Mouse (Mus musculus) heart, embryonic 14.5 days (tissue): ENCODE data around the gene Gcn1l1. TPM values are rescaled to one million over a fixed set of nuclear protein-coding genes. Genes with fewer than 3 reads are reported as not detected.

Experiments used
- ATAC-seq: fragments of 200-750 bp; cut with Nextera tagmentation; 2 replicates; pipeline ENCODE4 v1.8.0; 2017; ENCODE audit warnings: low read depth, moderate TSS enrichment; ENCODE audit not compliant: insufficient number of reproducible peaks, insufficient read depth, low FRiP score
- H3K27ac ChIP-seq, 2 experiments: fragments of 200-500 bp in 1 of 2; fragments of 300-500 bp in 1 of 2; sonication (generic) in 1 of 2; replicated peaks in 1 of 2; 2 replicates each; pipeline ENCODE4 v1.5.1; 2012 to 2014; ENCODE audit warnings: low read depth in 2 of 2, low read length in 2 of 2, control low read depth in 1 of 2, mild to moderate bottlenecking in 1 of 2, mixed read lengths in 1 of 2; ENCODE audit not compliant: control insufficient read depth in 1 of 2, insufficient read depth in 1 of 2
- H3K27me3 ChIP-seq: fragments of 300-500 bp; sonication (generic); 2 replicates; pipeline ENCODE4 v1.6.1; 2014; ENCODE audit warnings: mild to moderate bottlenecking, low read length, control low read depth; ENCODE audit not compliant: control insufficient read depth, insufficient read depth
- H3K36me3 ChIP-seq: fragments of 300-500 bp; sonication (generic); 2 replicates; pipeline ENCODE4 v1.6.1; 2014; ENCODE audit warnings: mild to moderate bottlenecking, control low read depth, low read length, mixed read lengths; ENCODE audit not compliant: control insufficient read depth, insufficient read depth
- H3K4me1 ChIP-seq, 2 experiments: fragments of 200-500 bp in 1 of 2; fragments of 300-500 bp in 1 of 2; sonication (generic) in 1 of 2; 2 replicates each; pipeline ENCODE4 v1.6.1; 2012 to 2014; ENCODE audit warnings: low read length in 2 of 2, control low read depth in 1 of 2, mixed read lengths in 1 of 2; ENCODE audit not compliant: control insufficient read depth in 2 of 2, insufficient read depth in 2 of 2
- H3K4me2 ChIP-seq: fragments of 300-500 bp; sonication (generic); 2 replicates; pipeline ENCODE4 v1.6.1; 2014; ENCODE audit warnings: mild to moderate bottlenecking, low read length
- H3K4me3 ChIP-seq, 2 experiments: fragments of 200-500 bp in 1 of 2; fragments of 300-500 bp in 1 of 2; sonication (generic) in 1 of 2; 2 replicates each; pipeline ENCODE4 v1.5.1; 2012 to 2014; ENCODE audit warnings: low read length in 2 of 2, mild to moderate bottlenecking in 2 of 2, control low read depth in 1 of 2, low read depth in 1 of 2, moderate library complexity in 1 of 2; ENCODE audit not compliant: control insufficient read depth in 1 of 2, insufficient read depth in 1 of 2
- H3K9ac ChIP-seq: fragments of 300-500 bp; sonication (generic); 2 replicates; pipeline ENCODE4 v1.6.1; 2014; ENCODE audit warnings: mild to moderate bottlenecking, low read length
- H3K9me3 ChIP-seq: fragments of 300-500 bp; sonication (generic); 2 replicates; pipeline ENCODE4 v1.6.1; 2016; ENCODE audit warnings: low read length, control low read depth; ENCODE audit not compliant: control insufficient read depth
- WGBS: fragments of 180-500 bp; shearing (Covaris S2); extraction: QIAGEN DNeasy Blood & Tissue Kit; methylation state at CpG from one replicate; pipeline ENCODE4 v1.1.7; 2014; 5-methylcytosine and 5-hydroxymethylcytosine counted together
- polyA plus RNA-seq: library from polyadenylated mRNA; unstranded; fragments of >200 nt; fragmentation: Nextera tagmentation; extraction: Ambion mirVana; gene quantifications from 2 replicates; pipeline ENCODE4 v1.2.1, GENCODE M21; 2014

Gene Gcn1l1
- polyA plus RNA-seq, 1 experiment from 2014 or later = 26.3 TPM

GRCm38 (mm10) chr5:115563771-115564585, 1.1 kb upstream of the Gcn1l1 start:
- Histone ChIP-seq H3K27ac (peak overlapping the region in 1 of 2 experiments; percentile 75; a peak in 1 of 4 replicates), H3K4me1 (peaks cover 16 to 31% of the 10 kb centered on the region in 2 experiments)

DNA sequence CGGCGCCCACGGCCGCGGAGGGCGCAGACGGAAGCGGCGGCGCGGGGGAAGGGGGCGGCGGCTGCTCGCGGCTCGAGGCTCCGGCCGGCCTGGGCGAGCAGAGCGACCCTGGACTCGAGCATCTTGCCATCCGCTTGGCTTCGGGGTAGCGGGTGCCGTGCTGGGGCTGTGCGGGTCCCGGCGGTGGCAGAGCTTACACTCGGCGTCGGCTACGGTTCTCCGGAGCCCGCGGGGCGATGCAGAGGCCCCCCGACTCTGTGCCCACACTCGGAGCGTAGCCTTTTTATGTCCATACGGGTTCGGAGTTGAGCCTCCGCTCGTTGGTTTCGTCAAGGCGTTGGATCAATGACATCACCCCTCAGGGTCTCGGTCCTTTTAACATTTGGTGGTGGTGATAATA, 349 bp downstream of the Gcn1l1 start:
- Histone ChIP-seq H3K36me3 (peaks cover 37% of the 10 kb centered on the region), H3K4me3 (peak overlapping the region; percentile 80 to 92), H3K4me1 (peaks cover 15 to 28% of the 10 kb centered on the region in 2 experiments), H3K9ac (peak overlapping the region; percentile 96), H3K27ac (peak overlapping the region in 1 of 2 experiments; percentile 75; a peak in 2 of 4 replicates), H3K27me3 (no peaks in the 10 kb centered on the region), H3K9me3 (no peaks in the 10 kb centered on the region), H3K4me2 (peak overlapping the region; percentile 77)
- WGBS = 1% methylated on average over 44 of the region's 46 CpGs
- ATAC-seq = 0 out of 2 replicates have a peak, but pooled peaks have one; percentile 23

More at GRCm38 (mm10) chr5:115563771-115564585, 1.1 kb upstream of the Gcn1l1 start:
- H3K27me3 ChIP-seq = no peaks in the 10 kb centered on the region
- H3K4me2 ChIP-seq = peak overlapping the region; percentile 77
- WGBS = 46% methylated on average over 5 of the region's 5 CpGs
- ATAC-seq = no peak
- H3K4me3 ChIP-seq = peak overlapping the region in 1 of 2 experiments; percentile 92; a peak in 1 of 4 replicates
- H3K36me3 ChIP-seq = peaks cover 40% of the 10 kb centered on the region
- no peaks in the 10 kb centered on the region for H3K9me3 ChIP-seq
- peak overlapping the region; percentile 96 for H3K9ac ChIP-seq

- H3K27me3 ChIP-seq = no peaks in the 10 kb centered on the region
- no peak overlapping the region for H3K4me3 ChIP-seq
- WGBS = 54% methylated on average over 10 of the region's 10 CpGs
- peaks cover 24% of the 10 kb centered on the region for H3K36me3 ChIP-seq
- ATAC-seq = no peak
- no peaks in the 10 kb centered on the region for H3K9me3 ChIP-seq
- H3K27ac ChIP-seq = peak overlapping the region; percentile 34 to 36; a peak in 3 of 4 replicates
- H3K9ac ChIP-seq = no peak overlapping the region
- H3K4me2 ChIP-seq = no peak overlapping the region
- peaks cover 12 to 25% of the 10 kb centered on the region in 2 experiments; a peak in 3 of 4 replicates for H3K4me1 ChIP-seq
Observed at GRCm38 (mm10) chr5:115568681-115569080, 3.6 kb downstream of the Gcn1l1 start.

- 68% methylated on average over 11 of the region's 11 CpGs for WGBS
- Histone ChIP-seq H3K27ac (peak overlapping the region; percentile 34 to 36; a peak in 3 of 4 replicates), H3K4me1 (peaks cover 12 to 25% of the 10 kb centered on the region in 2 experiments; a peak in 3 of 4 replicates), H3K9me3 (no peaks in the 10 kb centered on the region), H3K4me2 (no peak overlapping the region), H3K4me3 (no peak overlapping the region), H3K36me3 (peaks cover 24% of the 10 kb centered on the region), H3K9ac (no peak overlapping the region), H3K27me3 (no peaks in the 10 kb centered on the region)
- no peak for ATAC-seq
Observed at GRCm38 (mm10) chr5:115569308-115569707, 4.3 kb downstream of the Gcn1l1 start.

DNA sequence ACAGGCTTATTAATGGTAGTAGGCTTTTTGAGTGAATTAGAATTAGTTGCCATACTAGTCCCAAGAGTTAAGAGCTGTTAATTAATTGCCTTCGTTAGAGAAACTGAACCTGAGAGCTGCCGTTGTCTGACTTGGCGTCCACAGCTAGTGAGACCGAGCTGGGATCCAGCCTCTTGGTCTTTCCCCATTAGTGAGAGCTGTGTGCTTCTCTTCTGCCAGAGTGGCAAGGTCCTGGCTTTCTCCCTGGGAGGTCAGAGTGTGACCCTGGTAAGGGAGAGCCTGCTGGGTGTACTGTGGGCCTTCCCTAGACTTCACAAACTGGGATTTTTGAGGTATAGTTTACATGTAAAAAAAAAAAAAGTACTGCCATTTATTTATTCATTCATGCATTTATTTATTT, 4.7 kb downstream of the Gcn1l1 start:
- ATAC-seq = no peak
- Histone ChIP-seq H3K9ac (no peak overlapping the region), H3K4me2 (no peak overlapping the region), H3K4me1 (peaks cover 10 to 28% of the 10 kb centered on the region in 2 experiments; a peak in 3 of 4 replicates), H3K27ac (peak overlapping the region in 1 of 2 experiments; percentile 34; a peak in 1 of 4 replicates), H3K36me3 (peaks cover 28% of the 10 kb centered on the region), H3K9me3 (no peaks in the 10 kb centered on the region), H3K4me3 (no peak overlapping the region), H3K27me3 (no peaks in the 10 kb centered on the region)
- WGBS = 91% methylated on average over 4 of the region's 4 CpGs

DNA sequence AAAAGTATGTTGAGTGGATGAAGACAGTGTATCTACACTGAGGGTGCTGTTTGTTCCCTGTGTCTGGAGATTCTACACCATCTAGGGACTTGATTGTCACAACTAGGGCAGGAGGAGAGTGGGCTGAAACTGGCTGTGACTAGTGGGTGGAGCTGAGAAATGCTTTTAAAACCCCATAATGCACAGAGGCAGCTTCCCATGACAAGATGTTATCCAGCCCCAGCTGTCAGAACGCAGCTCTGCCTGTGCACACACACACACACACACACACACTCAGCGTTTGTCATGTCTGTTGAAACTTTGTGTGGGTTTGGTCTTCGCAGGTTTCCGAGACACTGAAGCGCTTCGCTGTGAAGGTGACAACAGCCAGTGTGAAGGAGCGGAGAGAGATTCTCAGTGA, 6.0 kb downstream of the Gcn1l1 start:
- no peaks in the 10 kb centered on the region for H3K9me3 ChIP-seq
- H3K27me3 ChIP-seq = no peaks in the 10 kb centered on the region
- 89% methylated on average over 7 of the region's 7 CpGs for WGBS
- H3K27ac ChIP-seq = no peak overlapping the region
- H3K36me3 ChIP-seq = peaks cover 40% of the 10 kb centered on the region
- H3K4me3 ChIP-seq = no peak overlapping the region
- peaks cover 8 to 30% of the 10 kb centered on the region in 2 experiments; a peak in 3 of 4 replicates for H3K4me1 ChIP-seq
- ATAC-seq = no peak
- H3K4me2 ChIP-seq = no peak overlapping the region
- no peak overlapping the region for H3K9ac ChIP-seq

DNA sequence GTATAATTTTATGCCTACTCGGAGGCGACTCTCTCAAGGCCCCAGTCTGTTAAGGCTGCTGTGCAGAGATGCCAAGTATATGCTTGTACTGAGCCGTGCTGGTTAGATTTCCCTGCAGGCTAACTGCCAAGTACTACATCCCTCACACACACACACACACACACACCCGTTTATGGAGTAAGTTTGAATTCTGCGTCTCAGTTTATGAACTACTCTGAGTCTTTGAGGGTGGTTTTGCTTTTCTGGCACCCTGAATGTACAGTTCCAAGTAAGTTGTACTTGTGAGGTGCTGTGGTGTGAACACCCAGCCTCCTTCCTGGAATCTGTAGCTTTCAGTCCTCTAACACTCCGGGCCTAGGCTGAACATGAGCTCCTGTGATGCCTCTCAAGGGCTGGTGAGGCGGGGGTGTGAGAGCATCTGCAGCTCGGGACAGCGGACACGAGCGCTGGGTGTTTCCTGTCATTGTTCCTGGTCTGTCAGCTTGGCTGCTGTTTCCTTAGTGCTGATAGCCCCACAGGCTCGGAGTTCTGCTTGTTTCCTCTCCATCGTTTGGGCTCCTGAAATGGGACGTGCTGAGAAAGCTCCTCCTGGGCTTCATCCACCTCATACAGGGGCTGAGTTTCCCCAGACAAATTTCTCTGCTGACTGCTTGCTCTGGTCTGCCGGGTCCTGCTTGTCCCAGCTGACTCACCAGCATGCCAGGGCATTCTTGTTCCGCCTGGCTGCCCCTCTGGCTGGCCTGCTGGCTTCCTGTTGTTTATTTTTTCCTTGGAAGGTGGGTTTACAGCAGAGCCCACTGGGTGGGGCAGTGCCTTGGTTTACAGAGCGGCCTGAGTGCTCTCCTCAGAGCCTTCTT, 7.9 kb downstream of the Gcn1l1 start:
- H3K4me2 ChIP-seq = no peak overlapping the region
- peaks cover 5 to 23% of the 10 kb centered on the region in 2 experiments; a peak in 3 of 4 replicates for H3K4me1 ChIP-seq
- no peaks in the 10 kb centered on the region for H3K27me3 ChIP-seq
- WGBS = 44% methylated on average over 17 of the region's 17 CpGs
- peak overlapping the region; percentile 78 to 79 for H3K27ac ChIP-seq
- ATAC-seq = peak; percentile 67
- H3K9me3 ChIP-seq = no peaks in the 10 kb centered on the region
- H3K4me3 ChIP-seq = no peak overlapping the region
- peaks cover 58% of the 10 kb centered on the region for H3K36me3 ChIP-seq
- H3K9ac ChIP-seq = no peak overlapping the region
